Comparison of ENCODE assay signal across 18 mouse cellular contexts in the genomic region with DNA sequence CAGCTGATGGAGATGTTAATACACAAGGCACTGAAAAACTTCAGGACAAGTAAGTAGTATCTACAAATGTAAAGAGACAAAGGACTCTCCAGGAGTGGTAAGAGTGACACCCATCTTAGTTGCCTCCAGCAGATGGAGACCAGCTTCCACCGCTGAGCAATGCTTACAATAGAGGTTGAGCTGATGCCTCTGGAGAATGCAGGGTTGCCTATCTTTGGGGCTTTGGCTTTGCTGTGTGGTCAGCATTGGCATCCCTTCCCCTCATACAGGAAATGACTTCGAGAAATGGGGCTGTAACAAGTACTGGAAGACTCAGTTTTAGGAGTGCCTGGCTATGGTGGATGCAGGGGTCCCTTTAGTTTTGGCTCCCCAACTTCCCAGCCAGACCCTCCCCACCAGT.
A peak's percentile ranks its signal among the peaks of the same experiment; 100 is the strongest.
DNase-seq lines count a peak whose midpoint lies in the region; ATAC-seq and TF ChIP-seq lines count a peak whose summit lies in the region.
"Had no signal": no experiment of that assay in that cellular context is flagged by ENCODE, and none has a peak within 500 bp of the region (broad histone marks: within the 10 kb centered on the region; RNA-seq: fewer than 3 reads in every experiment).

No protein-coding gene starts in this region.

- no peak for ATAC-seq in heart, postnatal 0 days (ENCODE audit: insufficient read depth, low read depth)
- ATAC-seq in lung, embryonic 14.5 days (ENCODE audit: insufficient read depth): no peak
- peak; percentile 21 to 53; a peak in 3 of 4 replicates for ATAC-seq in hematopoietic stem cell, adult 5-6 weeks (replicated peaks in 1 of 2; ENCODE audit: insufficient read depth in 1 of 2, low FRiP score in 2 of 2, low TSS enrichment in 1 of 2, low read depth in 1 of 2, poor library complexity in 2 of 2, severe bottlenecking in 2 of 2)
- ATAC-seq: activated CD4-positive, CD25-positive, alpha-beta regulatory T cell, adult 4 months; liver, postnatal 0 days had no signal

- peak; percentile 22; the same call in 1 of the 2 replicates for TF ChIP-seq CTCF in heart, postnatal 0 days (IDR thresholded peaks at IDR 0.05; ENCODE audit: low read depth)
- TF ChIP-seq CTCF in lung, embryonic 14.5 days (IDR thresholded peaks at IDR 0.05; ENCODE audit: low read depth): peak; percentile 16; the same call in 1 of the 2 replicates

- no peak overlapping the region for H3K4me3 ChIP-seq in heart, postnatal 0 days (ENCODE audit: low read depth, low read length)
- H3K4me3 ChIP-seq in lung, embryonic 14.5 days (ENCODE audit: low read depth, low read length): no peak overlapping the region
- H3K4me3 ChIP-seq: heart, embryonic 15.5 days; limb, embryonic 10.5 days; midbrain, embryonic 12.5 days had no signal

- H3K36me3 ChIP-seq in heart, postnatal 0 days (replicated peaks; ENCODE audit: control insufficient read depth, insufficient read depth, low read length): no peaks in the 10 kb centered on the region
- H3K36me3 ChIP-seq in lung, embryonic 14.5 days (ENCODE audit: insufficient read depth): no peaks in the 10 kb centered on the region
- H3K36me3 ChIP-seq: heart, embryonic 15.5 days; limb, embryonic 10.5 days; midbrain, embryonic 12.5 days had no signal

- no peaks in the 10 kb centered on the region for H3K9me3 ChIP-seq in heart, postnatal 0 days (replicated peaks; ENCODE audit: control insufficient read depth, low read length)
- no peaks in the 10 kb centered on the region for H3K9me3 ChIP-seq in lung, embryonic 14.5 days (ENCODE audit: low read depth, low read length)
- H3K9me3 ChIP-seq: heart, embryonic 15.5 days; limb, embryonic 10.5 days; midbrain, embryonic 12.5 days had no signal

- 81% methylated on average over 2 of the region's 2 CpGs for WGBS in heart, postnatal 0 days
- 84% methylated on average over 2 of the region's 2 CpGs for WGBS in lung, embryonic 14.5 days

- H3K4me1 ChIP-seq in heart, postnatal 0 days (ENCODE audit: control insufficient read depth, insufficient read depth): no peaks in the 10 kb centered on the region
- H3K4me1 ChIP-seq in lung, embryonic 14.5 days (ENCODE audit: insufficient read depth): peaks cover 20% of the 10 kb centered on the region

- DNase-seq in heart, postnatal 0 days (ENCODE audit: low spot score): no peak
- DNase-seq in heart, postnatal 25 days (ENCODE audit: low spot score): no peak
- DNase-seq in lung, embryonic 14.5 days: peak; percentile 11
- DNase-seq in lung, adult 18-20 months: no peak
- DNase-seq in 416B (ENCODE audit: low read depth) (peak; percentile 56), adipocyte (ENCODE audit: low spot score) (no peak)
- DNase-seq: adrenal gland, postnatal 25 days; cerebellum, adult 8-10 months; gastrocnemius, postnatal 36 days; kidney, adult 18-20 months; liver, postnatal 0 days; thymus, adult 2 months; thymus, postnatal 4 days had no signal

- no peak overlapping the region for H3K9ac ChIP-seq in heart, postnatal 0 days (replicated peaks; ENCODE audit: low read depth, low read length)
- no peak overlapping the region for H3K9ac ChIP-seq in lung, embryonic 14.5 days
- H3K9ac ChIP-seq: heart, embryonic 15.5 days; liver, postnatal 0 days; midbrain, embryonic 12.5 days had no signal

- intact Hi-C loops in heart, postnatal 25 days (cut with DNase I): no loop called here

- no peak for TF ChIP-seq EP300 in heart, postnatal 0 days (IDR thresholded peaks at IDR 0.05; ENCODE audit: low read depth)

- H3K27me3 ChIP-seq in heart, postnatal 0 days (ENCODE audit: control insufficient read depth, insufficient read depth, low read length): no peaks in the 10 kb centered on the region
- H3K27me3 ChIP-seq in lung, embryonic 14.5 days (ENCODE audit: insufficient read depth, low read length): no peaks in the 10 kb centered on the region
- H3K27me3 ChIP-seq: heart, embryonic 15.5 days had no signal

- no peak overlapping the region for H3K4me2 ChIP-seq in heart, postnatal 0 days (ENCODE audit: low read depth, low read length)
- H3K4me2 ChIP-seq in lung, embryonic 14.5 days: no peak overlapping the region
- H3K4me2 ChIP-seq: heart, embryonic 15.5 days; midbrain, embryonic 12.5 days had no signal

- no peak overlapping the region for H3K27ac ChIP-seq in heart, postnatal 0 days (ENCODE audit: low read depth)
- no peak overlapping the region for H3K27ac ChIP-seq in lung, embryonic 14.5 days (ENCODE audit: low read depth)
- H3K27ac ChIP-seq: heart, embryonic 15.5 days; limb, embryonic 10.5 days; midbrain, embryonic 12.5 days had no signal

Comparison
In these comparisons a context has a peak if more than half of its experiments do, and no peak if none do; other contexts are left out.
1. DNase-seq: peak in lung, embryonic 14.5 days (single experiment) and 416B (single experiment); none in heart, postnatal 0 days (single experiment), heart, postnatal 25 days (single experiment), lung, adult 18-20 months (0 of 2) and adipocyte (single experiment).
2. ATAC-seq: peak in hematopoietic stem cell, adult 5-6 weeks (2 of 2); none in heart, postnatal 0 days (single experiment) and lung, embryonic 14.5 days (single experiment).